Mouse (Mus musculus) embryo, embryonic 11.5 days (tissue): ENCODE measurements at regions not wholly inside any gene's neighbourhood (a gene's known extent, or its start where the extent isn't known, plus 50 kb on each side); places are given as distances from the start of the nearest gene placed in this dataset.

Experiments used
- DNase-seq: peaks from one replicate; pipeline ENCODE4 v3.0.0-alpha.2; 2012; ENCODE audit warnings: low read depth, low spot score

GRCm38 (mm10) chr14:97694238-97694637, 475.3 kb downstream of the Dach1 start:
- no peak for DNase-seq

GRCm38 (mm10) chr14:97684617-97685016, 484.9 kb downstream of the Dach1 start:
- DNase-seq, result no peak

GRCm38 (mm10) chr14:97667806-97668205, 501.8 kb downstream of the Dach1 start:
- peak; percentile 2 for DNase-seq

- no peak for DNase-seq
Observed at GRCm38 (mm10) chr14:97638187-97638792, 531.3 kb downstream of the Dach1 start.

GRCm38 (mm10) chr14:97611438-97611837, 558.1 kb downstream of the Dach1 start:
- no peak for DNase-seq

GRCm38 (mm10) chr14:97596694-97597093, 572.9 kb downstream of the Dach1 start:
- no peak for DNase-seq

- no peak for DNase-seq
Observed at GRCm38 (mm10) chr14:97588611-97589010, 581.0 kb downstream of the Dach1 start.

- peak; percentile 11 for DNase-seq
Observed at GRCm38 (mm10) chr14:97588182-97588581, 581.4 kb downstream of the Dach1 start.

- peak; percentile 19 for DNase-seq
Observed at GRCm38 (mm10) chr14:97586962-97587361, 582.6 kb downstream of the Dach1 start.

GRCm38 (mm10) chr14:97570274-97570673, 599.3 kb downstream of the Dach1 start:
- DNase-seq, result no peak

GRCm38 (mm10) chr14:97560121-97560907, 609.3 kb downstream of the Dach1 start:
- DNase-seq, result no peak

GRCm38 (mm10) chr14:97559559-97559958, 610.0 kb downstream of the Dach1 start:
- no peak for DNase-seq

GRCm38 (mm10) chr14:97558289-97558688, 611.3 kb downstream of the Dach1 start:
- no peak for DNase-seq

GRCm38 (mm10) chr14:97557888-97558287, 611.7 kb downstream of the Dach1 start:
- DNase-seq, result no peak

GRCm38 (mm10) chr14:97546276-97546675, 623.3 kb downstream of the Dach1 start:
- no peak for DNase-seq

- DNase-seq, result no peak
Observed at GRCm38 (mm10) chr14:97544307-97544706, 625.3 kb downstream of the Dach1 start.

GRCm38 (mm10) chr14:97537012-97537411, 632.6 kb downstream of the Dach1 start:
- DNase-seq, result no peak

- DNase-seq, result no peak
Observed at GRCm38 (mm10) chr14:97511318-97511717, 658.2 kb downstream of the Dach1 start.

GRCm38 (mm10) chr14:97489427-97490347, 679.9 kb downstream of the Dach1 start:
- no peak for DNase-seq

- no peak for DNase-seq
Observed at GRCm38 (mm10) chr14:97478236-97478635, 691.3 kb downstream of the Dach1 start.

GRCm38 (mm10) chr14:97450525-97451235, 718.9 kb downstream of the Dach1 start:
- no peak for DNase-seq
